In the genomic region with DNA sequence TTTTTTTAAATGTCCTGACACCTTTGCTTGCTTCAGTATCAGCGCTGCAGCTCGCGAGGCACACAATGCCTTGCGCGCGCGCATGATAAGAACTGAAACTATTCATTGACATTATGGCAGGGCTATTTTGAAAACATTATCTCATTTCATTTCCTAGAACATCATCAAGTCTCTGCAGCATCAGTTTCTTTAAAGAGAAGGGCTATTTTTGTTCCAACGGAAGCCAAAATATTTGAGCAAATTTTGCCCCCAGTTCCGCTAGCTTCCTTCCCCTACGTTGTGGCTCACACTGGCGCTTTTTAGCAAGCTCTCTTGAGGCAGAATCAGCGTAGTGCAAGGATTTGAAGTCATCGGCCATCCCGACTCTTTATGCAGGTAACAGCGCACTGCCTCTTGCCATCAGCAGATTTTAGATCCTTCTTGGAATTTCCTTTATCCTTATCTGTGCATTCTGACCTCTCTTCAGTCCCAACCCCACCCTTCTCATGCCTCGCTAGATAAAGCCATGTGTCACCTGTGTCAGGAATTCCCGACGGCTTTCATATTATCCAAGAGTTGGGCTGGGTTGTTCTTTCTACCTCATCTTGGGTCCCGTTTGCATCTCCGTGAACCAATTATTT, we compare ENCODE assay signal across 11 mouse cellular contexts.
DNase-seq lines count a peak whose midpoint lies in the region; ATAC-seq and TF ChIP-seq lines count a peak whose summit lies in the region.
"Had no signal": no experiment of that assay in that cellular context is flagged by ENCODE, and none has a peak within 500 bp of the region (broad histone marks: within the 10 kb centered on the region; RNA-seq: fewer than 3 reads in every experiment).

No protein-coding gene starts in this region.

- TF ChIP-seq EP300 in stomach, postnatal 0 days (optimal IDR thresholded peaks at IDR 0.05), result no peak

- H3K9me3 ChIP-seq in lung, embryonic 14.5 days (ENCODE audit: low read depth, low read length), result no peaks in the 10 kb centered on the region
- no peaks in the 10 kb centered on the region for H3K9me3 ChIP-seq in stomach, postnatal 0 days (ENCODE audit: control insufficient read depth, low read length)
- H3K9me3 ChIP-seq: forebrain, embryonic 12.5 days had no signal

- no peak for TF ChIP-seq CTCF in lung, embryonic 14.5 days (IDR thresholded peaks at IDR 0.05; ENCODE audit: low read depth)
- TF ChIP-seq CTCF in liver, adult 2 months (IDR thresholded peaks at IDR 0.05; ENCODE audit: low read depth, low read length), result no peak
- no peak for TF ChIP-seq CTCF in stomach, postnatal 0 days (IDR thresholded peaks at IDR 0.05; ENCODE audit: low read depth)

- no peak overlapping the region for H3K4me3 ChIP-seq in lung, embryonic 14.5 days (ENCODE audit: low read depth, low read length)
- H3K4me3 ChIP-seq in liver, adult 2 months (ENCODE audit: insufficient read depth, low read depth, low read length), result peak overlapping the region; percentile 38
- no peak overlapping the region for H3K4me3 ChIP-seq in stomach, postnatal 0 days (ENCODE audit: low read depth, low read length)
- H3K4me3 ChIP-seq: forebrain, embryonic 12.5 days; left cerebral cortex, adult 2 months had no signal

- ATAC-seq in lung, embryonic 14.5 days (ENCODE audit: insufficient read depth), result no peak
- ATAC-seq in stomach, postnatal 0 days (ENCODE audit: low FRiP score, low TSS enrichment), result peak; percentile 49
- ATAC-seq: midbrain, embryonic 16.5 days had no signal

- H3K9ac ChIP-seq in lung, embryonic 14.5 days, result no peak overlapping the region
- peak overlapping the region; percentile 23; the same call in 1 of the 2 replicates for H3K9ac ChIP-seq in liver, adult 2 months (ENCODE audit: low read depth, low read length)
- no peak overlapping the region for H3K9ac ChIP-seq in stomach, postnatal 0 days (ENCODE audit: low read length)
- H3K9ac ChIP-seq: forebrain, embryonic 12.5 days had no signal

- no peak for TF ChIP-seq POLR2A in liver, adult 2 months (IDR thresholded peaks at IDR 0.05; ENCODE audit: extremely low read depth, insufficient read depth, low read length)

- peak overlapping the region; percentile 13; the same call in 1 of the 2 replicates for H3K27ac ChIP-seq in lung, embryonic 14.5 days (ENCODE audit: low read depth)
- peak overlapping the region; percentile 93 for H3K27ac ChIP-seq in liver, adult 2 months (replicated peaks; ENCODE audit: insufficient read depth, low read depth, low read length)
- H3K27ac ChIP-seq in stomach, postnatal 0 days (replicated peaks), result peak overlapping the region; percentile 18; the same call in 1 of the 2 replicates
- H3K27ac ChIP-seq: forebrain, embryonic 12.5 days; left cerebral cortex, adult 2 months had no signal

- peaks cover 20% of the 10 kb centered on the region for H3K4me1 ChIP-seq in lung, embryonic 14.5 days (ENCODE audit: insufficient read depth)
- peaks cover 34% of the 10 kb centered on the region for H3K4me1 ChIP-seq in liver, adult 2 months (ENCODE audit: control insufficient read depth, insufficient read depth, low read length)
- no peaks in the 10 kb centered on the region; the same call in 1 of the 2 replicates for H3K4me1 ChIP-seq in stomach, postnatal 0 days (replicated peaks; ENCODE audit: control insufficient read depth, insufficient read depth)
- H3K4me1 ChIP-seq: forebrain, embryonic 12.5 days had no signal

- peak; percentile 58 for DNase-seq in lung, embryonic 14.5 days
- no peak for DNase-seq in lung, postnatal 25 days (ENCODE audit: low spot score)
- DNase-seq in heart, adult 8-10 months (ENCODE audit: low spot score), result peak; percentile 73
- DNase-seq in liver, adult 2 months (ENCODE audit: extremely low read depth, low read depth, low spot score), result no peak
- DNase-seq in stomach, postnatal 0 days (ENCODE audit: low spot score), result peak; percentile 38
- no peak for DNase-seq in layer of hippocampus, postnatal 36 days
- DNase-seq in cerebellum, postnatal 14 days, result no peak
- no peak for DNase-seq in layer of hippocampus, adult 9-11 months

- WGBS in lung, embryonic 14.5 days, result 75% methylated on average over 20 of the region's 20 CpGs
- 44% methylated on average over 20 of the region's 20 CpGs for WGBS in liver, adult 2 months
- WGBS in stomach, postnatal 0 days, result 62% methylated on average over 20 of the region's 20 CpGs

- H3K27me3 ChIP-seq in lung, embryonic 14.5 days (ENCODE audit: insufficient read depth, low read length), result no peaks in the 10 kb centered on the region
- no peaks in the 10 kb centered on the region for H3K27me3 ChIP-seq in liver, adult 2 months (ENCODE audit: control insufficient read depth, insufficient read depth, low read length)
- H3K27me3 ChIP-seq in stomach, postnatal 0 days (ENCODE audit: control insufficient read depth, insufficient read depth, low read length), result no peaks in the 10 kb centered on the region
- H3K27me3 ChIP-seq: forebrain, embryonic 12.5 days had no signal

- H3K79me2 ChIP-seq in liver, adult 2 months (ENCODE audit: control insufficient read depth, insufficient read depth, low read length), result no peaks in the 10 kb centered on the region

- no peaks in the 10 kb centered on the region for H3K36me3 ChIP-seq in lung, embryonic 14.5 days (ENCODE audit: insufficient read depth)
- H3K36me3 ChIP-seq in liver, adult 2 months (ENCODE audit: control insufficient read depth, insufficient read depth, low read length), result no peaks in the 10 kb centered on the region
- H3K36me3 ChIP-seq in stomach, postnatal 0 days (ENCODE audit: control insufficient read depth, insufficient read depth, low read length), result no peaks in the 10 kb centered on the region
- H3K36me3 ChIP-seq: forebrain, embryonic 12.5 days had no signal

- no peak overlapping the region for H3K4me2 ChIP-seq in lung, embryonic 14.5 days
- peak overlapping the region; percentile 17; the same call in 1 of the 2 replicates for H3K4me2 ChIP-seq in stomach, postnatal 0 days (replicated peaks; ENCODE audit: low read depth)
- H3K4me2 ChIP-seq: forebrain, embryonic 12.5 days had no signal

Comparison
In these comparisons a context has a peak if more than half of its experiments do, and no peak if none do; other contexts are left out.
1. DNase-seq: peak in lung, embryonic 14.5 days (single experiment), heart, adult 8-10 months (single experiment) and stomach, postnatal 0 days (single experiment); none in lung, postnatal 25 days (single experiment), liver, adult 2 months (single experiment), layer of hippocampus, postnatal 36 days (0 of 2), cerebellum, postnatal 14 days (0 of 2) and layer of hippocampus, adult 9-11 months (single experiment).
2. H3K27ac ChIP-seq: peak in every context shown above with its lines; median percentile 93 in liver, adult 2 months; 18 in stomach, postnatal 0 days; 13 in lung, embryonic 14.5 days.